Mouse (Mus musculus): ENCODE results near the gene Ptov1. TPM values are rescaled to one million over a fixed set of nuclear protein-coding genes. Genes with fewer than 3 reads are reported as not detected.
"Not testable (repeated sequence)": the region's sequence is repeated elsewhere in the genome, so short reads cannot be mapped to it uniquely, and the experiment has no call there.

The Ptov1 gene
- total RNA-seq, 2 experiments from 2014 or later = 32.1 to 67.0 TPM

DNA sequence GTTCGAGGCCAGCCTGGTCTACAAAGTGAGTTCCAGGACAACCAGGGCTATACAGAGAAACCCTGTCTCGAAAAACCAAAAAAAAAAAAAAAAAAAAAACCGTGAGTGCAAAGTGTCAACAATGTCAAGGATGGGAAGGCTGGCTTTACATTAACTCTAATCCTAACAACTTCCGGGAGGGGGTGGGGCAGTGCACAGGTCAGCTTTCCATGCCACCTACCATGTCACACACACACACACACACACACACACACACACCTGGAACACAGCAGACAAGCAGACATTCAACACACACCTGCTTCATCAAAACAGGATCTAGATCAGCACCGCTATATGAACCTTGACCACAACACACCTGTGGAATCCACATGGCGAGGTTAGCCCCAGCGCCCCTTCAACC, 20.6 kb upstream of the Ptov1 start:
- ATAC-seq (replicated peaks; ENCODE audit: poor library complexity, severe bottlenecking) = no peak

DNA sequence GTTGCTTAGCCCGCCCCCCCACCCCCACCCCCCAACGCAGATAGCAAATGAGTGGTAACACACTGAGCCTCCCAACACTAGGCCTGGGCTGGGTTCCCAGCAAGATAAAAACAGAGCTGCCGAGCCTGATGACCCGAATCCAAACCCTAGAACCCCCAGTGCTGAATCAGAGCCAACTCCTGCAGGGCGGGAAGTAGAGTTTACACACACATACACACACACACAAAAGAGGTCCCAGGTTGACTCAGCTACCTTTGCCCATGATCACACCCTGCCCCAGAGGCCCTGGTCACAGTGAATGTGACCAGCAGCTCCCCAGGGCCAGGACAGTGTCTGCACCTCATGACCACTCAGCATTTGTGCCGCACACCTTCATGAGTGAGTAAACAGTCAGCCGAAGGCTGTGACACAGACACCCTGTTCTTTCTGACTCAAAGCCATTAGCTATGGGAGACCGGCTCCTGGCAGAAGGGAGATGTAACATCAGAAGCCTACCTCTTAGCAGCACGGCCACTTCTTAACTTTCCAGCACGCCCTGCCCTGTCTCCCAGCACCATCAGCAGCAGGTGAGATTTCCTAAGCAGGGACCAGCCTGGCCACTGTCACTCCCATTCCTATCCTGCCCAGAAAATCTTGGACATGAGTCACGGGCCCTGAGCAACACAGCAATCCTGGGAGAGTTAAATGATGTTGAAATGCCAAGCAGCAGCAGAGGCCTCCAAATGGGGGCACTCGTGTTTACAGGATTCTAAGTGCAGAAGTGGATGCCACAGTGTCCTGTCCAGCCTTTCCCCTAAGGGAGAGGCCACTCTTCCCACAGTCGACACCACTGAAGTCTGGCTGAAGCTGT, 18.9 kb upstream of the Ptov1 start:
- ATAC-seq (replicated peaks; ENCODE audit: poor library complexity, severe bottlenecking) = no peak

DNA sequence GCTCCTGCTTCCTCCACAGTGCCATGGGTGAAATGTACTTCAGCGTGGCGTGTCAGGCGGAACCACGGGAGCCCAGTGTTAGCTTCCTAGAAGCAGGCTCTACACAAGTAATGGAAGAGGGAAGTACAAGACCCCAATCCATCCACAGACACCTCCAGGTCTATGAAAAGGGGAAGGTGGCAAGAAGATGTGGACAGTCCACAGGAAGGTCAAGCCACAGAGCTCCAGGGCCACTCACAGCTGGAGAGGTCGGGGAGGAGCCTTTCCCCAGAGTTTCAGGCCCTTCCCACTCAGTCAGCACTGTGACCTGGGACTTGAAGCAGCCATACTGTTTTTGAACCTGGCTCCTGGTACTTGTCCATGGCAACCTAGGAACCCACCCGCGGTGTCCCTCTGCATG, 17.4 kb upstream of the Ptov1 start:
- ATAC-seq (replicated peaks; ENCODE audit: poor library complexity, severe bottlenecking) = peak; percentile 85

- no peak for ATAC-seq (replicated peaks; ENCODE audit: poor library complexity, severe bottlenecking)
Observed at GRCm38 (mm10) chr7:44884637-44885036, 15.0 kb upstream of the Ptov1 start.

GRCm38 (mm10) chr7:44883036-44883435, 13.4 kb upstream of the Ptov1 start:
- no peak for ATAC-seq (replicated peaks; ENCODE audit: poor library complexity, severe bottlenecking)

- ATAC-seq (replicated peaks; ENCODE audit: poor library complexity, severe bottlenecking) = no peak
Observed at GRCm38 (mm10) chr7:44877833-44878232, 8.2 kb upstream of the Ptov1 start.

DNA sequence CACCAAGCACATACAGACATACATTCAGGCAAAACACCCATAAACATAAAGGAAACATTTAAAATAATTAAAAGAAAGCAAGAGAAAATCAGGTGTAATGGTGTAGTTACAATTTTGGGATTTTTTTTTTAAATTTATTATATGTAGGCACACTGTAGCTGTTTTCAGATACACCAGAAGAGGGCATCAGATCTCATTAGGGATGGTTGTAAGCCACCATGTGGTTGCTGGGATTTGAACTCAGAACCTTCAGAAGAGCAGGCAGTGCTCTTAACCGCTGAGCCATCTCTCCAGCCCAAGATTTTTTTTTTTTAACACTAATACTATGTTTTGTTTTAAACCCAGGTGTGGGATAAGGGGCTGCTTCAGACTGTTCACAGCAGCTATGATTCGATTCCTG, 2.2 kb upstream of the Ptov1 start:
- ATAC-seq (replicated peaks; ENCODE audit: poor library complexity, severe bottlenecking) = not testable (repeated sequence)

DNA sequence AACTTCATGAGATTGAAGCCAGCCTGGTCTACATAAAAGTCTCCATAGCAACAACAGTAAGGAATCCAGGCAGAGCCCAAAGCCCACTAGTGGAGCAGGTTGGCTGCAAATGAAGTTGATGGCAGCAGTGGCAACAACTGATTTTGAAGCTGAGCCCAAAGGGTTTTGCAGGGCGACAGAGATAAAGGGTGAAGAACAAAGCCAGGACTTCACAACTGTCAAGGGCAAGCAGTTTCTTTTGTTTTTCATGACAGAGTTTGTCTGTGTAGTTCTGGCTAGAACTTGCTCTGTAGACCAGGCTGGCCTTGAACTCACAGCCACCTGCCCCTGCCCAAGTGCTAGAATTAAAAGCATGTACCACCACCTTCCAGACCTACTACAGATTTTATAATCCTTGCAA, 1.6 kb upstream of the Ptov1 start:
- no peak for ATAC-seq (replicated peaks; ENCODE audit: poor library complexity, severe bottlenecking)

DNA sequence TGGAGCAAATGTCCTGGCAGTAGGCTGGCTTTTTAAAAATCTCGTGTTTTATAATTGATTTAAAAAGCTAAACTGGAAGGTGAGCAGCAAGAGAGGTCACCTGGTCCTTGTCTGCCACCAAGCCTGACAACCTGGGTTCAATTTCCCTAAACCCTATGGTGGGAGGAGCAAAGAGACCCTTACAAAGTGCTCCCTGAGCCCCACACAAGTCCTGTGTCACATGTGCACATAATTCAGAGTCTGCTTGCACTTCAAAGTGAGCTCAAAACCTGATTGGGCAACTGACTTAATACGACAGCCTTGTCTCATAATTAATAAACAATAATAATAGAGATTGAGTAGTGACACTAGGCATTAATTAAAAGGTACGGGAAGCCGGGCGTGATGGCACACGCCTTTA, 1.0 kb upstream of the Ptov1 start:
- ATAC-seq (replicated peaks; ENCODE audit: poor library complexity, severe bottlenecking) = no peak

DNA sequence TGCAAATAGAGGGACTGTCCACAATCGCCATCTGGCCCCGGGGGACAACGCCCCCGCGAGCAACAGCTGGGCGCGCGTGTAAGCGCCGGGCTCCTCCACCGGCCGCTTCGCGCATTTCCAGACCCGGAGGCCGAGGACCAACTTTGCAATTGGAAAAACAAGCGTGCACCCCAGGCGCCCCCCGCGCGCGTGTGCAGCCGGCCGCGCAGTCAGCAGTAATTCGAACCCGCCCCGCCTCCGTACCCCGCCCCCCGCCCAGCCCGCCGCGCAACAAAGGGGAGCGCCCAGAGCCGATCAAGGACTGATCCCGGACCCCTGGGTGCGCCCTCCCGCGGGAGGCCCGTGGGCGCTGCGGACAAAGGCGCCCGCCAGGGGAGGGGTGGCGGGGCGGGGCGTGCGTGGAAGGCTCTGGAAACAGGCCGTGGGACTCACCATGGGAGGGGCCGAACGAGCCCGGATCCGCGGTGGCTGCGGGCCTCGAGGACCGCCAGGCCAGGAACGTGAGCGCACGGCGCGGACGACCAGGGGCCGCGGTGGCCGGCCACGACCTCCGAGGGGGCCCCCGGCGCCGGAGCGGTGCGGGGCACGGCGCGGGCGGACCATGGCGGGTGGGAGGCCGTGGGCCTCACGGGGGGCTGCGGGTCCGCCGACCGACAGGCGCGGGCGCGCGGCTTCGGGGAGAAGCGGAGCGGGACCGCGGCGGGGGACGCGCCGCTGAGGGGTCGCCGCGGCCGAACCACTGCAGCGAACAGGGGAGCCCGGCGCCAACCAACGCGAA, 480 bp downstream of the Ptov1 start:
- ATAC-seq (replicated peaks; ENCODE audit: poor library complexity, severe bottlenecking) = peak; percentile 4; the same call in 1 of the 2 replicates

DNA sequence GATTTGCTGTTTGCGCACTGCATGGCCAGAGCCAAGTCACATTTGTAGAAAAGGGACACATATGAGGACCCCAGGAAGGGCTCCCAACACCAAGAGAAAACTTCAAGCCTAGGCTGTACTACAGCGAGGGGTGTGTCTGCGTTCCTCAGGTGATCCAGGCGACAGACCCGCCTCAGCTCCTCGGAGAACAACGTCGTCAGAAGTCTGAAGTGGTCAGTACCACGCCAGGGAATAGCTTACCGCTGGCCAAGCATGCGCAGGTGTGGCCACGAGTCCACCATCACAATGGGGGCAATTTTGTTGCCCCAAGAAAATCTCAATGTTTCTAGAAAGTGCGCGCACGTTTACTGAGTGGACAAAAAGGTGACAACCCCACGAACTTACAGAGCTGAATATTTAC, 1.1 kb downstream of the Ptov1 start:
- ATAC-seq (replicated peaks; ENCODE audit: poor library complexity, severe bottlenecking) = no peak

DNA sequence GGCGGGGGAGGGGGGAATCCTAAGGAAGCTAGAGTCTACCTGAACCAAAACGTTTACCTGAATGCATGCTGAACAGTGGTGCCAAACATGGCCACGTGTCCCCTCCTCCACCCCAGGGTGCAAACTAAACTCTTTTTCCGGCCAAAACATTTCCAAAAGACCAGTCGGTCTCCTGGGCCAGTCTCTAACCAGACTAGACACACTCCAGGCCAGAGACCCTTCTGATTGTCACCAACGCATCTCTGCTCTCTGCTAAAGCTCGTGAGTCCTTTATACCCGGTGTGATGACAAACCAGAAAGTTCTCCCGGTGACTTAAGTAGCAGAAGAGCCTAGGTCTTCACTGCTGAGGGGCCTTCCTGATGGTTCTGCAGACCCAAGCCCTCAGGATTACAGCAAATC, 1.8 kb downstream of the Ptov1 start:
- no peak for ATAC-seq (replicated peaks; ENCODE audit: poor library complexity, severe bottlenecking)

DNA sequence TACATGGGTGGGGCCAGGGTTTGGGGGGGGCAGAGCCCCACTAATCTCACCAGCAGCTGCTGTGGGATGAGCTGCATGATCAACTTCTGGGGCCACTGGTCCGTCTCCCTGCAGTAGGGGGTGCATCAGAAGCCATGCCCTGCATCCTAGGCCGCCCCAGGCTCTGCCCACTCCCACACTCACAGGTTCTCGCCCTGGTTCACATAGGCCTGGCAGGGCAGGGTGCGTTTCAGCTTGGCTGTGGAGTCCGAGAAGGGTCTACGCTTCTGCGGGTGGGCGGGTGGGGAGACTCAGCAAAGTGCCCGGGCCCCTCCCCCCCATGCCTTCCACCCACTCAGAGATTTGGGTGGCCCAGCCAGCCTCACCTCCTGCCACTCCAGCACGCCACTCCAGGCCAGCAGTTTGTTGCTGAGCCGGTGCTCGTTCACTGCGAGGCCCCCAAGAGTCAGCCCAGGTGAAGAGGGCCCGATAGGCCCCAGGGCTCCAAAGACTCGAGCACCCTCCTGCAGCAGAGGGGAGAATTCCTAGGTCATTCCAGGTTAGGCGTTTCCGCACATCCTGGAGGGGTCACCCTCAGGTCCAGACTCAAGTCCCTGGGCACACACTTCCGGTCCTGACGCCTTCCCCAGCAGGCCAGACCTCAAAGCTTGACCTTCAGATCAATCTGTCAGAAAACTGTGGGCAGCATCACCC, 2.4 kb downstream of the Ptov1 start:
- no peak for ATAC-seq (replicated peaks; ENCODE audit: poor library complexity, severe bottlenecking)

- ATAC-seq (replicated peaks; ENCODE audit: poor library complexity, severe bottlenecking) = peak; percentile 45
Observed at GRCm38 (mm10) chr7:44866276-44867009, 3.1 kb downstream of the Ptov1 start.

DNA sequence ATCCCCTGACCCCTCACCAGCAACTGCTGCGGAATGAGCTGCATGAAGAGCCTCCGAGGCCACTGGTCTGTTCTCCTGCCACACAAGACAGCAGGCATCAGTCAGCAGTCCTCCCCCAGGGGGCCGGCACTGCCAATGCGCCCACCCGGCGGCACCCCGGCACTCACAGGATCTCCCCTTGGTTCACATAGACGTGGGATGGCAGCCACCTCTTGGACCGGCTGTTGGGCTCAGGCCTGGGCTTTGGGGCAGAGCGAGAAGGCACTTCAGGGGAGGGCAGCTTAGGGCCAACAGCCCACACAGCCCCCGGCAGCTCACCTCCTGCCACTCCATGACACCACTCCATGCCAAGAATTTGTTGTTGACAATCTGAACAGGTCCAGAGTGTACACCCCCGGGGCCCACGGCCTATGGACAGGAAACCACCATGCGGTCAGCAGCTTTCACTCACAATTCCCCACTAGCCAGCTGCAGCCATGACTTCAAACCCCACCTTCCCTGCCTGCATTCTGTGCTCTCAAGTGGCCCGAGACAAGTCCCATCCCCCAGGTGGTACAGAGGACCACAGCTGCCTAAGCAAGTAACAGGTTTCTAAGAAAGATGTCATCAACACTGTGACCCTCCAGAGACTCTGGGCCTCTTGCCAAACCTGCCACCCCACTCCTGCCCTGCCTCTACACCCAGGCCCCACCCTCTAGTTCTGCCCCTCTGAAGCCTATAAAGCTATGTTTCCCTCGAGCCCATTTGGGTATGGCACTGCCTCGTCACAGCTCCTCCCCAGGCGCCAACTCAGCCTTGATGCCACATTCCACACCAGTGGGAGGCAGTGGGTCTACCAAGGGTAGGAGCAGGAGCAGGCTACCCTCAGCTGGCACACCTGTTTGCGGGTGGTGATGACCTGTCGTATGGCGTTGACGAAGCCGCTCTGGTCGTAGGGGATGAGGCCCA, 4.7 kb downstream of the Ptov1 start:
- ATAC-seq (replicated peaks; ENCODE audit: poor library complexity, severe bottlenecking) = no peak

DNA sequence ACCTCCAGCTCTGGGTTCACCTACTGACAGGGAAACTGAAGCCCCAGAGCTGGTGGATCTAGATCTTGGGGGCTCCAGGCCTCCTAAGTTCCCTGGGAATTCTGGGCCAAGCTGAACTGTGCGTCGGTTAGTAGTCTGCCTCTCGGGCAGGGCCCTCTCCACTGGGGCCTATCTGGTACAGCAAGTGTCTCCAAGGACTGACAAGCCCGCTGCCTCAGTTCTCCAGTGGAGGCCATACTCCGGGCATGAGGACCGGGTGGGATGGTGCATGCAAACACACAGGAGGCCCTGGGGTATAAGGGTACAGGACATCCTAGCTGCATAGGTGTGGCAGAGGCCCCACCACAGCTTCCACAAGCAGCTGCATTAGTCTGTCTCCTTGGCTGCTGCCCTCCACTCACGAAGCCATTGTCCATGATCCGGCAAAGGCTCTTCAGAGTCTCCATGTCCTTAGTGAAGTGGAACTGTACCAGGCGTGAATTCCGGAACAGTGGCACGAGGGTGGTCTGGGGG, 5.5 kb downstream of the Ptov1 start:
- no peak for ATAC-seq (replicated peaks; ENCODE audit: poor library complexity, severe bottlenecking)

DNA sequence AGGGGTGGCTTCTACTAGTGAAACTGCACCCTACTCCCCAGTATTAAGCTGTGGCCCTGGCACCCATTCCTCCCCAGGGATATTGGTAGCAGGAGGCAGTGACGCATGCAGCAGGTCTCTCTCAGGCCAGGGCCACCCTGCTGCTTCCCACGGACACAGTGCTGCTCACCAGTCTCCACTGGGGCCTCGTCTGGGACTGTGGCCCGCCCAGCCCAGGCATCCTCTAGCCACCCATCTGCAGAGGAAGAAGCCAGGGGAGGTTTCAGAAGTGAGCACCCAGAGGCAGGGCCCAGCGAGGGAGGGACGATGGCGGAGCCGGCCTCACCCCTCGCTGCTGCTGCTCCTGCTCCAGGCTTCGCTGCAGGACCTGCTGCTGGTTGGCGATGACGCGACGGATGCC, 6.4 kb downstream of the Ptov1 start:
- ATAC-seq (replicated peaks; ENCODE audit: poor library complexity, severe bottlenecking) = no peak

DNA sequence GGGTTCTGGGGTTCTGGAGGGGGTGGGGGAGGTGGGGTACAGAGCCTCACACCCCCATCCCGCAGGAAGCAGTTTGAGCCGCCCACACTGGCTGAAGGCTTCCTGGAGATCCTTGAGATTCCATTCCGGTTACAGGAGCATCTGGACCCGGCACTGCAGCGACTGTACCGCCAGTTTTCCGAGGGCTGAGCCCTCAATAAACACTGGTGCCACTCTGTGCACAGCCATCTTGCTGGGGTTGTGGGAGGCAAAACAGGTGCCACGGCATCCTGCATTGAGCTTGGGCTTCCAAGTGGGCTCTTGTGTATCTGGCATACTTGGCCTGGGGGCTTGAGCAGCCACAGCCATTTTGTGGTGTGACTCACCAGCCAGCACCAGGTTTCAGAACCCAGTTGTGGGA, 7.2 kb downstream of the Ptov1 start:
- ATAC-seq (replicated peaks; ENCODE audit: poor library complexity, severe bottlenecking) = no peak

DNA sequence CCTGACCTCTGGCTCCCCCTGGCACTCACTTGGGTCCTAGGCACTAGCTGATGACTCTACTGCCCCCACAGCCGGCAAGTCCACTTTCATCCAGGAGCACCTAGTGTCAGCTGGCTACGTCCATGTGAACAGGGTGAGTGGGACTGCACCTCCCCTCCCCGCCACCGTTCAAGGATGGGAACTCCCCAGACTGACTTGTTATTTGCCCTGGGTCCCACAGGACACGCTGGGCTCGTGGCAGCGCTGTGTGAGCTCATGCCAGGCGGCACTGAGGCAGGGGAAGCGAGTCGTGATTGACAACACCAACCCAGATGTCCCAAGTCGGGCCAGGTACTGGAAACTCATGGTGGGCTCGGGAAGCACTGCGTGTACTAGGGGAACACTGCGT, 8.2 kb downstream of the Ptov1 start:
- ATAC-seq (replicated peaks; ENCODE audit: poor library complexity, severe bottlenecking) = no peak

All from granulocyte monocyte progenitor cell, adult 5-6 weeks (primary cell).